Mouse (Mus musculus) erythroid progenitor cell, adult 5-6 weeks (primary cell): Measurements from ENCODE around the gene Ackr1. TPM values are rescaled to one million over a fixed set of nuclear protein-coding genes. Genes with fewer than 3 reads are reported as not detected.
A peak's percentile ranks its signal among the peaks of the same experiment; 100 is the strongest.

Experiments used
- ATAC-seq: replicated peaks from 2 replicates; pipeline ENCODE4 v1.8.0; 2016; ENCODE audit warnings: moderate number of reproducible peaks, mild to moderate bottlenecking, moderate TSS enrichment, inconsistent platforms; ENCODE audit not compliant: poor library complexity, low FRiP score, severe bottlenecking
- total RNA-seq, 2 experiments: library from RNA; stranded (forward) in 1 of 2; stranded (reverse) in 1 of 2; fragments of 150-400 nt in 1 of 2; fragments of 186-747, 209-891 nt in 1 of 2; gene quantifications; 2 replicates each; pipeline versions ENCODE4 v1.2.3 to v1.2.4; 2015 to 2017; ENCODE audit warnings: low replicate concordance in 2 of 2

The Ackr1 gene
- total RNA-seq (2015; ENCODE audit: low replicate concordance) (223 and 265 TPM in 2 replicates), total RNA-seq (2017; ENCODE audit: low replicate concordance) (67.0 and 67.1 TPM in 2 replicates)

- ATAC-seq, result peak; percentile 73
These were observed at the start of gene Ackr1 for GRCm38 (mm10) chr1:173333312-173334253. Ackr1 (minus strand) TSS chr1:173333750.

- ATAC-seq, result no peak
These were observed 47.9 kb upstream of the Ackr1 start for GRCm38 (mm10) chr1:173381436-173381835.

GRCm38 (mm10) chr1:173377380-173378112, 44.0 kb upstream of the Ackr1 start:
- ATAC-seq, result peak; percentile 75

GRCm38 (mm10) chr1:173374020-173374419, 40.5 kb upstream of the Ackr1 start:
- ATAC-seq, result no peak

- ATAC-seq, result no peak
These were observed 38.0 kb upstream of the Ackr1 start for GRCm38 (mm10) chr1:173371586-173371985.

- ATAC-seq, result no peak
These were observed 36.9 kb upstream of the Ackr1 start for GRCm38 (mm10) chr1:173370456-173370855.

- ATAC-seq, result no peak
These were observed 36.1 kb upstream of the Ackr1 start for GRCm38 (mm10) chr1:173369611-173370010.

- 0 out of 2 replicates have a peak, but pooled peaks have one; percentile 17 for ATAC-seq
These were observed 34.0 kb upstream of the Ackr1 start, which contains the start of gene Cadm3 for GRCm38 (mm10) chr1:173367356-173368046. Cadm3 (minus strand) TSS chr1:173367695.

GRCm38 (mm10) chr1:173366701-173367355, 33.3 kb upstream of the Ackr1 start:
- no peak for ATAC-seq

- peak; percentile 66 for ATAC-seq
These were observed 32.4 kb upstream of the Ackr1 start for GRCm38 (mm10) chr1:173365970-173366409.

GRCm38 (mm10) chr1:173364125-173364800, 30.7 kb upstream of the Ackr1 start:
- ATAC-seq, result no peak

- no peak for ATAC-seq
These were observed 29.9 kb upstream of the Ackr1 start for GRCm38 (mm10) chr1:173363436-173363835.

GRCm38 (mm10) chr1:173361651-173362050, 28.1 kb upstream of the Ackr1 start:
- ATAC-seq, result no peak

- ATAC-seq, result no peak
These were observed 26.2 kb upstream of the Ackr1 start for GRCm38 (mm10) chr1:173359590-173360290.

- no peak for ATAC-seq
These were observed 24.2 kb upstream of the Ackr1 start for GRCm38 (mm10) chr1:173357799-173358198.

GRCm38 (mm10) chr1:173356699-173357098, 23.1 kb upstream of the Ackr1 start:
- no peak for ATAC-seq

- ATAC-seq, result peak; percentile 52
These were observed 21.7 kb upstream of the Ackr1 start for GRCm38 (mm10) chr1:173355107-173355846.
